Mouse (Mus musculus) limb, embryonic 13.5 days (tissue): ENCODE data around the gene Lama4. TPM values are rescaled to one million over a fixed set of nuclear protein-coding genes. Genes with fewer than 3 reads are reported as not detected.

Source experiments
- ATAC-seq: fragments of 200-750 bp; cut with Nextera tagmentation; 2 replicates; pipeline ENCODE4 v1.8.0; 2017; ENCODE audit warnings: low read depth, moderate number of reproducible peaks, moderate TSS enrichment; ENCODE audit not compliant: low FRiP score
- H3K27ac ChIP-seq: fragments of 300-500 bp; sonication (generic); 2 replicates; pipeline ENCODE4 v1.5.1; 2015; ENCODE audit warnings: inconsistent platforms, mild to moderate bottlenecking, moderate library complexity
- H3K27me3 ChIP-seq: fragments of 300-500 bp; sonication (generic); 2 replicates; pipeline ENCODE4 v1.6.1; 2015; ENCODE audit warnings: mild to moderate bottlenecking, inconsistent platforms
- H3K36me3 ChIP-seq: fragments of 300-500 bp; sonication (generic); 2 replicates; pipeline ENCODE4 v1.6.1; 2015; ENCODE audit warnings: inconsistent platforms, mild to moderate bottlenecking, moderate library complexity
- H3K4me1 ChIP-seq: fragments of 300-500 bp; sonication (generic); 2 replicates; pipeline ENCODE4 v1.6.1; 2015; ENCODE audit warnings: inconsistent platforms
- H3K4me2 ChIP-seq: fragments of 300-500 bp; sonication (generic); replicated peaks from 2 replicates; pipeline ENCODE4 v1.6.1; 2015; ENCODE audit warnings: inconsistent platforms, mild to moderate bottlenecking, moderate library complexity
- H3K4me3 ChIP-seq: fragments of 300-500 bp; sonication (generic); 2 replicates; pipeline ENCODE4 v1.5.1; 2015; ENCODE audit warnings: moderate library complexity, mild to moderate bottlenecking, inconsistent platforms
- H3K9ac ChIP-seq: fragments of 300-500 bp; sonication (generic); 2 replicates; pipeline ENCODE4 v1.6.1; 2015; ENCODE audit warnings: mild to moderate bottlenecking, inconsistent platforms
- H3K9me3 ChIP-seq: fragments of 300-500 bp; sonication (generic); 2 replicates; pipeline ENCODE4 v1.6.1; 2016; ENCODE audit warnings: inconsistent platforms
- WGBS: fragments of 180-500 bp; shearing (Covaris S2); methylation state at CpG from one replicate; pipeline ENCODE4 v1.1.7; 2015; 5-methylcytosine and 5-hydroxymethylcytosine counted together
- polyA plus RNA-seq: library from polyadenylated mRNA; unstranded; fragments of >200 nt; fragmentation: Nextera tagmentation; extraction: Ambion mirVana; gene quantifications from 2 replicates; pipeline ENCODE4 v1.2.1, GENCODE M21; 2015

Gene Lama4
- polyA plus RNA-seq, 1 experiment from 2014 or later = 62.0 TPM

- H3K9ac ChIP-seq = no peak overlapping the region
- no peak overlapping the region for H3K27ac ChIP-seq
- no peaks in the 10 kb centered on the region for H3K4me1 ChIP-seq
- H3K4me2 ChIP-seq = no peak overlapping the region
- no peak overlapping the region for H3K4me3 ChIP-seq
- 74% methylated on average over 4 of the region's 4 CpGs for WGBS
- H3K36me3 ChIP-seq = peaks cover 10% of the 10 kb centered on the region; the same call in 1 of the 2 replicates
- H3K27me3 ChIP-seq = no peaks in the 10 kb centered on the region
- no peaks in the 10 kb centered on the region for H3K9me3 ChIP-seq
- no peak for ATAC-seq
Observed at GRCm38 (mm10) chr10:39000951-39001350, 35.6 kb downstream of the Lama4 start.

- Histone ChIP-seq H3K27me3 (no peaks in the 10 kb centered on the region), H3K36me3 (peaks cover 16% of the 10 kb centered on the region), H3K9me3 (no peaks in the 10 kb centered on the region), H3K4me1 (no peaks in the 10 kb centered on the region), H3K27ac (no peak overlapping the region), H3K4me3 (no peak overlapping the region), H3K4me2 (no peak overlapping the region), H3K9ac (no peak overlapping the region)
- WGBS = 71% methylated on average over 2 of the region's 2 CpGs
- ATAC-seq = no peak
Observed at GRCm38 (mm10) chr10:39002521-39002920, 37.2 kb downstream of the Lama4 start.

DNA sequence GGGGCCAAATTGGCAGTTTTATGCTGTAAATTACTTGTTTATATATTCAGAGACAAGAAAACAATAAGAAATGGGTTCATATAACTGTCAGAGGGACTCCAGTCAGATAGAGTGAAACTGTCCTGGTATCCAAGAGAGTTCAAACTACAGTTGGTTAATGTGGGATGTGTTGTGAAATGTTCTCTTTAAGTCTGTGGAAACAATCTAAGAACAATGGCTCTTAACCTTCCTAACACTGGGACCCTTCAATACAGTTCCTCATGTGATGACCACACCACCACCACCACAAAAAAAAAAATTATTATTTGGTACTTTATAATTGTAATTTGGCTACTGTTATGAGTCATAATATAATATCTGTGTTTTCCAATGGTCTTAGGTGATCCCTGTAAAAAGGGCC is 38.2 kb downstream of the Lama4 start:
- peaks cover 18% of the 10 kb centered on the region for H3K36me3 ChIP-seq
- H3K9ac ChIP-seq = no peak overlapping the region
- no peaks in the 10 kb centered on the region for H3K4me1 ChIP-seq
- ATAC-seq = no peak
- H3K9me3 ChIP-seq = no peaks in the 10 kb centered on the region
- no peak overlapping the region for H3K4me3 ChIP-seq
- no peak overlapping the region for H3K4me2 ChIP-seq
- H3K27me3 ChIP-seq = no peaks in the 10 kb centered on the region
- H3K27ac ChIP-seq = no peak overlapping the region

DNA sequence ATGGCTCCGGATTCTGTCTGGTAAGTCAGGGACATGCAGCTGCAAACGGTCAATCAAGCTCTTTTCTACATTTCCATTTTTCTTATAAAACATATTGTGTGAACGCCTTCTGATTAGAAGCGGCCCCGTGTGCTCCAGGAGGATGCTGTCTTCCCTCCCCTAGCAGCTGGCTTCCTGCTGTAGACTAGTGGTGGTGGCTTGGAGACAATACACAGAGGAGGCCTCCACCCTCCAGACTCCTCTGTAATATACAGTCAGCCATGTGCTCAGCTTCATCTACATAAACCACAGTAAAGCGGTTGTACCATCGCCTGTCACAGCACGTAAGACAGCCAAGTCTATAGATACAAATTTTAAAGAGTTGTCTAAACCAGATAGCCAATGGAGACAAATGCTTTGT is 40.2 kb downstream of the Lama4 start:
- Histone ChIP-seq H3K4me1 (0 out of 2 replicates have a peak, but pooled peaks cover 4% of the 10 kb centered on the region), H3K4me2 (no peak overlapping the region), H3K9ac (no peak overlapping the region), H3K4me3 (no peak overlapping the region), H3K27me3 (no peaks in the 10 kb centered on the region), H3K36me3 (peaks cover 14% of the 10 kb centered on the region), H3K27ac (no peak overlapping the region), H3K9me3 (no peaks in the 10 kb centered on the region)
- ATAC-seq = no peak
- WGBS = 86% methylated on average over 8 of the region's 8 CpGs

- Histone ChIP-seq H3K9me3 (no peaks in the 10 kb centered on the region), H3K4me2 (no peak overlapping the region), H3K27me3 (no peaks in the 10 kb centered on the region), H3K9ac (no peak overlapping the region), H3K27ac (no peak overlapping the region), H3K36me3 (peaks cover 25% of the 10 kb centered on the region), H3K4me3 (no peak overlapping the region), H3K4me1 (0 out of 2 replicates have a peak, but pooled peaks cover 4% of the 10 kb centered on the region)
- WGBS = 51% methylated on average over 4 of the region's 4 CpGs
- ATAC-seq = peak; percentile 55
Observed at GRCm38 (mm10) chr10:39006433-39007105, 41.3 kb downstream of the Lama4 start.

GRCm38 (mm10) chr10:39014836-39015235 is 49.5 kb downstream of the Lama4 start:
- Histone ChIP-seq H3K4me2 (no peak overlapping the region), H3K9ac (no peak overlapping the region), H3K27ac (no peak overlapping the region), H3K4me3 (no peak overlapping the region), H3K27me3 (no peaks in the 10 kb centered on the region), H3K4me1 (no peaks in the 10 kb centered on the region), H3K9me3 (no peaks in the 10 kb centered on the region), H3K36me3 (peaks cover 32% of the 10 kb centered on the region)
- ATAC-seq = no peak
- 80% methylated on average over 2 of the region's 2 CpGs for WGBS

DNA sequence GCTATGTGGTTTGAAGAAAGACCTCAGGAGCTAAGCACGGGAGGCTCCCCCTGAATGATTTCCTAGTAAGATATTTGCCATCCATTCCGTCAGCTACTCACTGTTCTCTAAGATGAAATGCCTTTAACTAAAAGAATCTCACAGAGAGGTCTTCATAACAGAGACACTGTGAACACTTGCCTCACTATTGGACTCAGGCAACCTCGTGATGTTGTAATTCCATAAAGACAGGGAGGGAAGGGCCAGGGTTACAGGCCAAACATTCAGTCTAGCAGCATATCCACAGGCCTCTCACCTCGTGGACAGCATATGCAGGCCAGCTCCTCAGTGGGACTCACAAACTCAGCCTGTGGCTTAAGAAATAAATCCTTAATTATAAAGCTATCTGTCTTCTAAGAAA is 52.7 kb downstream of the Lama4 start:
- ATAC-seq = no peak
- no peak overlapping the region for H3K4me3 ChIP-seq
- WGBS = 74% methylated on average over 4 of the region's 4 CpGs
- no peak overlapping the region for H3K9ac ChIP-seq
- no peak overlapping the region for H3K27ac ChIP-seq
- no peaks in the 10 kb centered on the region for H3K27me3 ChIP-seq
- H3K4me1 ChIP-seq = no peaks in the 10 kb centered on the region
- H3K9me3 ChIP-seq = no peaks in the 10 kb centered on the region
- H3K36me3 ChIP-seq = peaks cover 20% of the 10 kb centered on the region; the same call in 1 of the 2 replicates
- H3K4me2 ChIP-seq = no peak overlapping the region

DNA sequence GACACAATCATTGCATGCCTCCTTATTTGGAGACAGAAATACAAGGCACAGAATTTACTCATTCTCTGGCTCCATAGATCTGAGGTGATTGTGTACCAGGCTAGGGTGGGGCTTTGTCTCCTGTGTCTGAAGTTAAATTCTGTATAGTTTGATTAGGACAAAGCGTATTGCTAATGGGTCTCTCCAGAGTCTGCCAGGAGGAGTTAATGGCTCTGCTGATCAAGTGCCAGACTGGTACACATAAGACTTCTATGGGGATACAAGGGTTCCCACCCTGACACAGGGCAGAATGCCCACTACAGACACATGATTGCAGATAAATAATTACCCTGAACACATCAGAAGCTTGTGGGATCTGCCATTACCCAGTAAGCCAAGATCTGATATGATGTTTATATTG is 53.3 kb downstream of the Lama4 start:
- no peak overlapping the region for H3K4me2 ChIP-seq
- H3K36me3 ChIP-seq = peaks cover 17% of the 10 kb centered on the region; the same call in 1 of the 2 replicates
- no peak overlapping the region for H3K9ac ChIP-seq
- H3K27me3 ChIP-seq = no peaks in the 10 kb centered on the region
- no peak overlapping the region for H3K27ac ChIP-seq
- no peaks in the 10 kb centered on the region for H3K4me1 ChIP-seq
- 78% methylated on average over 1 of the region's 1 CpGs for WGBS
- no peak for ATAC-seq
- no peak overlapping the region for H3K4me3 ChIP-seq
- no peaks in the 10 kb centered on the region for H3K9me3 ChIP-seq

- Histone ChIP-seq H3K27me3 (no peaks in the 10 kb centered on the region), H3K4me1 (peaks cover 7% of the 10 kb centered on the region), H3K9ac (no peak overlapping the region), H3K4me2 (no peak overlapping the region), H3K9me3 (no peaks in the 10 kb centered on the region), H3K36me3 (peaks cover 13% of the 10 kb centered on the region; the same call in 1 of the 2 replicates), H3K4me3 (no peak overlapping the region), H3K27ac (no peak overlapping the region)
- ATAC-seq = no peak
- WGBS = 73% methylated on average over 5 of the region's 5 CpGs
Observed at GRCm38 (mm10) chr10:39023618-39024256, 58.4 kb downstream of the Lama4 start.

DNA sequence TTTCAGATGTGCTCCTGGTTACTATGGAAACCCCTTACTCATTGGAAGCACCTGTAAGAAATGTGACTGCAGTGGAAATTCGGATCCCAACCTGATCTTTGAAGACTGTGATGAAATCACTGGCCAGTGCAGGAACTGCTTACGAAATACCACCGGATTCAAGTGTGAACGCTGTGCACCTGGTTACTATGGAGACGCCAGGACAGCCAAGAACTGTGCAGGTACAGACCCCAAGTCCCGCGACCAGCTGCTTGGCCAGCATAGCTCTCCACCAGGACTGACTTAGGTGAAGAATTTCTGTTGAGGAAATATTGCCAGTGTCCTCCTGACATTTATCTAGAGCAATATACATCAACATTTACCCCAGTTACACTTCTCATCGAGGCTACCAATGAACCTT is 61.2 kb downstream of the Lama4 start:
- H3K4me3 ChIP-seq = no peak overlapping the region
- no peak overlapping the region for H3K9ac ChIP-seq
- WGBS = 81% methylated on average over 8 of the region's 8 CpGs
- ATAC-seq = no peak
- H3K27ac ChIP-seq = no peak overlapping the region
- H3K9me3 ChIP-seq = no peaks in the 10 kb centered on the region
- H3K36me3 ChIP-seq = peaks cover 11% of the 10 kb centered on the region; the same call in 1 of the 2 replicates
- H3K4me1 ChIP-seq = peaks cover 26% of the 10 kb centered on the region
- no peaks in the 10 kb centered on the region for H3K27me3 ChIP-seq
- no peak overlapping the region for H3K4me2 ChIP-seq

GRCm38 (mm10) chr10:39027058-39027457 is 61.7 kb downstream of the Lama4 start:
- WGBS = 77% methylated on average over 5 of the region's 5 CpGs

DNA sequence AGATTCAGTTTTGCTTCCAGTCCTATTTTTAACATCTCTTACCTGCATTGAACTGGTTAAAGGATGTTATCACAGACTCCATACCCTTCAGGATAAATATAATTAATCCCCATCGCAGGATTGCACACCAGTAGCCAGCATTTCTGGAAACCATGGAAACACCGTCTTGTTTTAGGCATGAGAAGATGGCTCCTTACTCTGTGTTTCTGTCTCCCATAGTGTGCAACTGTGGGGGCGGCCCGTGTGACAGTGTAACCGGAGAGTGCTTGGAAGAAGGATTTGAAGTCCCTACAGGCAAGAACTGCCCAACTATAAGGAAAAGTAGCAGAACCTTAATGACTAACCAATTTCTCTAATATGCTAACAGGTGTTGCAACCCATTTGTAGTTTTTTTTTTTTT is 63.1 kb downstream of the Lama4 start:
- no peaks in the 10 kb centered on the region for H3K27me3 ChIP-seq
- H3K4me3 ChIP-seq = no peak overlapping the region
- no peak overlapping the region for H3K4me2 ChIP-seq
- no peak for ATAC-seq
- H3K4me1 ChIP-seq = peaks cover 26% of the 10 kb centered on the region
- 77% methylated on average over 5 of the region's 5 CpGs for WGBS
- no peak overlapping the region for H3K27ac ChIP-seq
- peaks cover 26% of the 10 kb centered on the region for H3K36me3 ChIP-seq
- no peak overlapping the region for H3K9ac ChIP-seq
- H3K9me3 ChIP-seq = no peaks in the 10 kb centered on the region

More at GRCm38 (mm10) chr10:39027058-39027457, 61.7 kb downstream of the Lama4 start:
- Histone ChIP-seq H3K9me3 (no peaks in the 10 kb centered on the region), H3K36me3 (peaks cover 15% of the 10 kb centered on the region; the same call in 1 of the 2 replicates), H3K9ac (no peak overlapping the region), H3K27me3 (no peaks in the 10 kb centered on the region), H3K4me1 (peaks cover 26% of the 10 kb centered on the region), H3K4me2 (no peak overlapping the region), H3K4me3 (no peak overlapping the region), H3K27ac (no peak overlapping the region)
- no peak for ATAC-seq
